Mouse (Mus musculus) intestine, embryonic 15.5 days (tissue): ENCODE data around the gene Megf11. TPM values are rescaled to one million over a fixed set of nuclear protein-coding genes. Genes with fewer than 3 reads are reported as not detected.
A peak's percentile ranks its signal among the peaks of the same experiment; 100 is the strongest.

Experiments
- ATAC-seq: fragments of 200-750 bp; cut with Nextera tagmentation; 2 replicates; pipeline ENCODE4 v1.8.0; 2017; ENCODE audit warnings: moderate TSS enrichment, moderate library complexity
- H3K27ac ChIP-seq: fragments of 300-500 bp; sonication (generic); 2 replicates; pipeline ENCODE4 v1.5.1; 2015; ENCODE audit warnings: mild to moderate bottlenecking, inconsistent platforms
- H3K27me3 ChIP-seq: fragments of 300-500 bp; sonication (generic); replicated peaks from 2 replicates; pipeline ENCODE4 v1.6.1; 2015; ENCODE audit warnings: inconsistent platforms
- H3K36me3 ChIP-seq: fragments of 300-500 bp; sonication (generic); 2 replicates; pipeline ENCODE4 v1.6.1; 2015; ENCODE audit warnings: inconsistent platforms
- H3K4me1 ChIP-seq: fragments of 300-500 bp; sonication (generic); replicated peaks from 2 replicates; pipeline ENCODE4 v1.6.1; 2015; ENCODE audit warnings: inconsistent platforms
- H3K4me2 ChIP-seq: fragments of 300-500 bp; sonication (generic); replicated peaks from 2 replicates; pipeline ENCODE4 v1.6.1; 2015; ENCODE audit warnings: mild to moderate bottlenecking, inconsistent platforms
- H3K4me3 ChIP-seq: fragments of 300-500 bp; sonication (generic); replicated peaks from 2 replicates; pipeline ENCODE4 v1.5.1; 2015; ENCODE audit warnings: inconsistent platforms
- H3K9ac ChIP-seq: fragments of 300-500 bp; sonication (generic); 2 replicates; pipeline ENCODE4 v1.6.1; 2015; ENCODE audit warnings: inconsistent platforms
- H3K9me3 ChIP-seq: fragments of 300-500 bp; sonication (generic); 2 replicates; pipeline ENCODE4 v1.6.1; 2016; ENCODE audit warnings: inconsistent platforms
- WGBS: fragments of 180-500 bp; shearing (Covaris S2); methylation state at CpG from one replicate; pipeline ENCODE4 v1.1.7; 2015; 5-methylcytosine and 5-hydroxymethylcytosine counted together
- polyA plus RNA-seq: library from polyadenylated mRNA; unstranded; fragments of >200 nt; fragmentation: Nextera tagmentation; extraction: Ambion mirVana; gene quantifications from 2 replicates; pipeline ENCODE4 v1.2.1, GENCODE M21; 2015

Gene Megf11
- polyA plus RNA-seq, 1 experiment from 2014 or later, result 0.89 TPM

DNA sequence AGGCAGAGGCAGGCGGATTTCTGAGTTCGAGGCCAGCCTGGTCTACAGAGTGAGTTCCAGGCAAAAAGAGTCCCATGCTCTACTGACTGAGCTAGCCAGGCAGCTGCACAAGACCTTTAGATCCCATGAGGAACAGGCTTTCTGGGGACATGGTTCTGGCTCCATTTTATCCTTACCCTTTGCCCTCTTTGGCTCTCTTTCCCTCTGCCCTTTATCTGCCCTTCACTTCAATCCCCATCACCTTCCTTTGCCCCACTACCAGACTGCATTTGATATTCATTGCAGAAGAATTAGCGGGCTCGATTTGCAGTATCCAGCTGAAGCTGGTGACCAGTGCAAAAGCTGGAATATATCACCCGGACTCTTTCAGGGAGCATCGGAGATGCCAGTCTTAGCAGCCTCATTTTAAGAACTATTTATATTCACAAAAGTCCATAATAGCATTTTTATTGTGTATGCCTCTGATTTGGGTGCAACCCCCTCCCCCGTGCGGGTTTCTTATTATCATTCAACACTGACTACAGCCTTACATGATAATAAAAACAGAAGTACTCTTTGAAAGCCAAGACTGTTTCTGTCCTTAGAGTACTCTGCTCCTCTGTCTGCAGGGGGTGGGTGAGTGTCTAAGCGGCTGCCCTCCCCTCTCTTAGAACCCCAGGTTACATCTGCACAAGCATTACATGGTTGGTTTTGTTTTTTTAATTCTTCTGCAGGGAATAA is 24.0 kb upstream of the Megf11 start:
- Histone ChIP-seq H3K36me3 (no peaks in the 10 kb centered on the region), H3K9me3 (no peaks in the 10 kb centered on the region), H3K4me2 (no peak overlapping the region), H3K27ac (no peak overlapping the region), H3K9ac (no peak overlapping the region), H3K27me3 (no peaks in the 10 kb centered on the region), H3K4me3 (no peak overlapping the region), H3K4me1 (no peaks in the 10 kb centered on the region)
- 88% methylated on average over 9 of the region's 9 CpGs for WGBS
- no peak for ATAC-seq

DNA sequence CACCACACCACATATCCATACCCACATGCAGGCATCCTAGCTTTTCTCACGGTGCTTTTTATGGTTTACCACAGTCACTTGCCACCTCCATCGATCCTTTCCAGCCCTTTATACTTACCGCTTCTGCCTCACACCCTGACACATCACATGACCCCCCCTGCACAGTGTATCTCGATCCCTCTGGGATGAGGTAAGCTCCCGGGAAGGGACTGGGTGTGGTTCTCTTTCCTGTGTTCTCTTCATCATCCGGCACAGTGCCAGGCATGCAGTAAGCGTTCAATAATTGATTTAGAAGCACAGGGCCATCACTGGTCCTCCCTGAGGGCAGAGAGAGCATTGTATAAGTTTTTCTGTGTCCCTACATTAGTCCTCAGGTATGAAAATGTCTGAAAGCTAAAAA is 15.6 kb upstream of the Megf11 start:
- WGBS, result 52% methylated on average over 7 of the region's 7 CpGs
- no peak for ATAC-seq
- no peak overlapping the region for H3K27ac ChIP-seq
- no peaks in the 10 kb centered on the region for H3K27me3 ChIP-seq
- H3K4me2 ChIP-seq, result no peak overlapping the region
- H3K4me3 ChIP-seq, result no peak overlapping the region
- H3K9me3 ChIP-seq, result no peaks in the 10 kb centered on the region
- H3K36me3 ChIP-seq, result no peaks in the 10 kb centered on the region
- H3K4me1 ChIP-seq, result no peaks in the 10 kb centered on the region
- no peak overlapping the region for H3K9ac ChIP-seq

- no peaks in the 10 kb centered on the region for H3K27me3 ChIP-seq
- no peaks in the 10 kb centered on the region for H3K36me3 ChIP-seq
- H3K27ac ChIP-seq, result no peak overlapping the region
- no peak overlapping the region for H3K4me3 ChIP-seq
- H3K4me2 ChIP-seq, result no peak overlapping the region
- no peak for ATAC-seq
- WGBS, result 56% methylated on average over 11 of the region's 11 CpGs
- no peaks in the 10 kb centered on the region for H3K9me3 ChIP-seq
- H3K4me1 ChIP-seq, result no peaks in the 10 kb centered on the region
- H3K9ac ChIP-seq, result no peak overlapping the region
Measured at GRCm38 (mm10) chr9:64371305-64371819, 14.1 kb upstream of the Megf11 start.

DNA sequence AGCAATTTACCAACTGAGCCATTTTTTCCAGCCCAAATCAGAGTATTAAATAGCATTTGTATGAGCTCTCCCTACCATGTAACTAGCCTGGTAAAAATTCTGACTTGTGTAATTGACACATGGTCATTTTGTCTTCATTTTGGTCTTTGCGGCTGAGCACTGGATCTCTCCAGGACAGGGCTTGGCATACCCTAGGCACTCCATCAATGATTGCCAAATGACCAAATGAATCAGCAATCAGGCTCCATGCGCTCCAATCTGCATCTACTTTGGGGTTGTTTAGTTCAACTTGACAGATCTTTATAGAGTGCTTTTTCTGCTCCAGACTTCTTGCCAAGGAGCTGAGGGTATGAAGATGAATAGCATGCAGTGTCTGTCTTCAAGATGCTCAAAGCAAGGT is 9.0 kb upstream of the Megf11 start:
- 78% methylated on average over 2 of the region's 2 CpGs for WGBS
- Histone ChIP-seq H3K27me3 (no peaks in the 10 kb centered on the region), H3K4me1 (no peaks in the 10 kb centered on the region), H3K27ac (no peak overlapping the region), H3K4me3 (no peak overlapping the region), H3K9ac (no peak overlapping the region), H3K4me2 (no peak overlapping the region), H3K9me3 (no peaks in the 10 kb centered on the region), H3K36me3 (no peaks in the 10 kb centered on the region)
- ATAC-seq, result no peak

DNA sequence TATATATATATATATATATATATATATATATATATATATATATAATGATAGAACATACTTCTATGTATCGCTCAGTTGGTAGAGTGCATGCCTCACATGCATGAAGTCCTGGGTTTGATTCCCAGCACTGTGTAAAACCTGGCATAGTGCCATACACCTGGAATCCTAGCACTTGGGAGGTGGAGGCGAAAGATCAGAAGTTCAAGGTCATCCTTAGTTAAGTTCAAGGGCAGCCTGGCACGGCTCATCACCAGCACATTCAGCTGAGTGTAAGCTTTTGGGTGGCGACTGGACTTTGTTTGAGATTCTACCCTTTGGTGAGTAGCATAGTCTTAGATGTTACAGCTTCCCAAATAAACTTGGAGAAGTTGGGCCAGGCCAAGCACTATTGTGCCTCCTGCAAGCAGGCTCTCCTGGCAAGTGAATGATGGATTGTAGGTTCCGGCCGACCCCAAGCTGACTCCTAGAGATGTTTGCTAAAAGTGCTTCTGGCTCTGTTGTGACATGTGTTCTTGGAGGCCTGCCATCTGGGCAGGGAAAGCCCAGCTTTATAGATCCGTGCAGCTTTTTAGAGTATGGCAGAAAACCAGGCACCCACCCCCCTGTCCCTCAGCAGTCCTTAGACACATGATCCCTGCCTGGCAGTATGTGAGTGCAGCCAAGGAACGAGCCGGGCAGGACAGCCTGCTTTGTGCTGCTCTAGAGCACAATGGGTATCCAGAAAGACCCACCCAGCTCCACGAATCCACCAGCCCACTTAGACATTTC is 2.2 kb upstream of the Megf11 start:
- ATAC-seq, result no peak
- H3K27ac ChIP-seq, result no peak overlapping the region

DNA sequence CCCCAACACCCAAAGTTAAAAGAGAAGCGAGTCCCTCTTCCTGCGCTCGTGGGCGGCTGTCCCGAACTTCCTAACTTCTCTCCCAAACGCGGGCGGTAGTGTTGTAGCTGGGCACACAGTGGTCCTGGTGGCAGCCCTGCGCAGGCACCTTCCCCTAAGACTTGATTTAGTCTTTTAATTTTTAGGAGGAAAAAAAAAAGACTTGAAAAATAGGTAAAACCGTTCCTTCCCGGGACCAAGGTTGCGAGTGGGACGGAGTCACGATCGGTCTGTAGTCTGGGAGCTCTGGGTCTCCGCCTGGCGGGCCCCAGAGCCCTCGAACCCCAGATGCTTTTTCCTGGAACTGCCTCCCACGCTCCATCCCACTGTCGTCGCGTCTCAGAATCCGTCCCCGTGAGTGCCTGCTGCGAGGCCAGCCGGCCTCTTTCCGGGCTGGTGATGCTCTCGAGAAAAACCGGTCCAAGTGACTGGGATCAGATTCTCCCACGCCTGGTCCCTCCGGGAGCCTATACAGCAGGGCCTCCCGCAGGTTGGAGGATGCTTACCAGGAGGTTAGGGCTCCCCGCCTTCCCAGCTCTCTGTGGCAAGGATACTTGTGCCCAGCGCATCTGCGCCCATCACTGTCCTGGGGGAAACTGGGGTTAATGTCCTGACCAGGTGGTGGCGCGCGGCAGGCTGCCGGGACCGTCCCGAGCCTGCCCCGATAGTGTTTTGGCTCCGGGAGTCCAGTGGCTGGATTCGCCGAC is 1.2 kb downstream of the Megf11 start:
- H3K4me3 ChIP-seq, result peak overlapping the region; percentile 53
- WGBS, result 3% methylated on average over 45 of the region's 45 CpGs
- H3K4me1 ChIP-seq, result peaks cover 17% of the 10 kb centered on the region
- H3K4me2 ChIP-seq, result peak overlapping the region; percentile 99
- peaks cover 47% of the 10 kb centered on the region for H3K27me3 ChIP-seq
- ATAC-seq, result no peak
- H3K9me3 ChIP-seq, result no peaks in the 10 kb centered on the region
- no peaks in the 10 kb centered on the region for H3K36me3 ChIP-seq
- no peak overlapping the region for H3K27ac ChIP-seq
- H3K9ac ChIP-seq, result peak overlapping the region; percentile 48; the same call in 1 of the 2 replicates

More for the DNA sequence above, 2.2 kb upstream of the Megf11 start:
- no peaks in the 10 kb centered on the region for H3K36me3 ChIP-seq
- H3K4me2 ChIP-seq, result no peak overlapping the region
- no peak overlapping the region for H3K9ac ChIP-seq
- H3K9me3 ChIP-seq, result no peaks in the 10 kb centered on the region
- peaks cover 44% of the 10 kb centered on the region for H3K27me3 ChIP-seq
- peaks cover 17% of the 10 kb centered on the region for H3K4me1 ChIP-seq
- 43% methylated on average over 10 of the region's 10 CpGs for WGBS
- no peak overlapping the region for H3K4me3 ChIP-seq

- Histone ChIP-seq H3K4me2 (no peak overlapping the region), H3K9me3 (no peaks in the 10 kb centered on the region), H3K4me1 (peaks cover 16% of the 10 kb centered on the region), H3K36me3 (no peaks in the 10 kb centered on the region), H3K9ac (no peak overlapping the region), H3K27ac (no peak overlapping the region), H3K4me3 (no peak overlapping the region), H3K27me3 (peaks cover 37% of the 10 kb centered on the region)
- WGBS, result 63% methylated on average over 7 of the region's 7 CpGs
- ATAC-seq, result no peak
Measured at GRCm38 (mm10) chr9:64389576-64390292, 4.3 kb downstream of the Megf11 start.

- peak; percentile 67; the same call in 1 of the 2 replicates for ATAC-seq
- H3K9me3 ChIP-seq, result no peaks in the 10 kb centered on the region
- no peak overlapping the region for H3K27ac ChIP-seq
- 0 out of 2 replicates have a peak, but pooled peaks cover 2% of the 10 kb centered on the region for H3K4me1 ChIP-seq
- no peak overlapping the region for H3K4me2 ChIP-seq
- H3K9ac ChIP-seq, result no peak overlapping the region
- WGBS, result 46% methylated on average over 5 of the region's 5 CpGs
- H3K4me3 ChIP-seq, result no peak overlapping the region
- no peaks in the 10 kb centered on the region for H3K27me3 ChIP-seq
- no peaks in the 10 kb centered on the region for H3K36me3 ChIP-seq
Measured at GRCm38 (mm10) chr9:64393914-64394596, 8.6 kb downstream of the Megf11 start.

GRCm38 (mm10) chr9:64395238-64395920 is 10.0 kb downstream of the Megf11 start:
- no peaks in the 10 kb centered on the region for H3K27me3 ChIP-seq
- H3K36me3 ChIP-seq, result no peaks in the 10 kb centered on the region
- ATAC-seq, result no peak
- 74% methylated on average over 7 of the region's 7 CpGs for WGBS
- H3K9ac ChIP-seq, result no peak overlapping the region
- no peak overlapping the region for H3K4me3 ChIP-seq
- no peak overlapping the region for H3K27ac ChIP-seq
- H3K4me1 ChIP-seq, result 0 out of 2 replicates have a peak, but pooled peaks cover 2% of the 10 kb centered on the region
- no peak overlapping the region for H3K4me2 ChIP-seq
- H3K9me3 ChIP-seq, result no peaks in the 10 kb centered on the region

DNA sequence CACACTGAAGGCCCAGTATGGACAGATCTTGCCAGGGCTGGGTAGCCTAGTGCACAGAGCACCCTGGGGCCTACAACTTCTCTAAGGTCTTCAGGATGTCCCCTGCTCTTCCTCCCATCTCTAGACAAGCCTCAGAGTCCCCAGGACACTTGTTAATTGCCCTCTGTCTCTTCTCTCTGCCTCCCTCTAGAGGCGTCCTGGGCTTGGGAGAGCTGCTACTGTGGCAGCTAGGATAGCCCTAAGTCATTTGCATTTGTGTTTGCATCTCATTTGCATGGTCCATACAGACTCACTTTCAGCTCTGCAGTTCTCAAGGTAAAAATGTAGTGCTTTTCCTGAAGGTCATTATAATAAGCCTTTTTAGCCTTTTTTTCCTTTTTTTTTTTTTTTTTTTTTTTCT is 11.7 kb downstream of the Megf11 start:
- Histone ChIP-seq H3K27me3 (no peaks in the 10 kb centered on the region), H3K4me2 (no peak overlapping the region), H3K4me1 (0 out of 2 replicates have a peak, but pooled peaks cover 2% of the 10 kb centered on the region), H3K9ac (no peak overlapping the region), H3K4me3 (no peak overlapping the region), H3K9me3 (no peaks in the 10 kb centered on the region), H3K27ac (no peak overlapping the region), H3K36me3 (no peaks in the 10 kb centered on the region)
- no peak for ATAC-seq
- WGBS, result 20% methylated on average over 1 of the region's 1 CpGs

DNA sequence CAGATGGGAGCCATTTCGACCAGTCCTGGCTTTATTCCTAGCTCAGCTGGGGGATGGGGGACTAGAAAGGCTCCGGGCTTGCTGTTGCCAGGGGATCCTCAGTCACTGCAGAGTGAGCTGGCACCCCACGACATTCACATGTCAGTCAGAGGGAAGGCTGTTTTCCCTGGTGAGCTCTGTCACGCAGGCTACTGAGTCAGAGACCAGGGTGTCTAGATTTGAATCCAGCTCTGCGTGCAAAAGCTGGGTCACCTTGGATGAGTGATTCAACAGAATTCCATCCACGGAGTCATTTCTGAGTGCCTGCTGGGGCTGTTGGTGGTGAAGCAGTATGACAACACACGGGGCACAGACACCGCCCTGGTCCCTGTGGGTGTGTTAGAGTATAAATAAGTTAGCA is 13.7 kb downstream of the Megf11 start:
- no peak overlapping the region for H3K27ac ChIP-seq
- WGBS, result 80% methylated on average over 8 of the region's 8 CpGs
- H3K36me3 ChIP-seq, result no peaks in the 10 kb centered on the region
- no peaks in the 10 kb centered on the region for H3K27me3 ChIP-seq
- H3K9me3 ChIP-seq, result no peaks in the 10 kb centered on the region
- no peak overlapping the region for H3K4me3 ChIP-seq
- no peak overlapping the region for H3K9ac ChIP-seq
- H3K4me2 ChIP-seq, result no peak overlapping the region
- ATAC-seq, result no peak
- 0 out of 2 replicates have a peak, but pooled peaks cover 2% of the 10 kb centered on the region for H3K4me1 ChIP-seq
